8 mouse cellular contexts compared by ENCODE assay signal in genomic region chr11:68384592-68385020, GRCm38 (mm10). TPM values are rescaled to one million over a fixed set of nuclear protein-coding genes. Genes with fewer than 3 reads are reported as not detected.
DNase-seq lines count a peak whose midpoint lies in the region; ATAC-seq and TF ChIP-seq lines count a peak whose summit lies in the region.

No protein-coding gene starts in this region.

- no peak for ATAC-seq in embryonic facial prominence, embryonic 14.5 days (ENCODE audit: low read depth)
- ATAC-seq in hindbrain, postnatal 0 days, result peak; percentile 8; the same call in 1 of the 2 replicates

- H3K79me2 ChIP-seq in liver, adult 2 months (ENCODE audit: control insufficient read depth, insufficient read depth, low read length), result no peaks in the 10 kb centered on the region

- H3K4me3 ChIP-seq in liver, adult 2 months (ENCODE audit: insufficient read depth, low read depth, low read length), result peak overlapping the region; percentile 69
- H3K4me3 ChIP-seq in embryonic facial prominence, embryonic 14.5 days (ENCODE audit: low read depth, low read length), result peak overlapping the region; percentile 71
- H3K4me3 ChIP-seq in hindbrain, postnatal 0 days (ENCODE audit: low read length), result peak overlapping the region; percentile 63

- H3K36me3 ChIP-seq in liver, adult 2 months (ENCODE audit: control insufficient read depth, insufficient read depth, low read length), result no peaks in the 10 kb centered on the region
- no peaks in the 10 kb centered on the region for H3K36me3 ChIP-seq in embryonic facial prominence, embryonic 14.5 days (ENCODE audit: control insufficient read depth, insufficient read depth, low read length)
- no peaks in the 10 kb centered on the region for H3K36me3 ChIP-seq in hindbrain, postnatal 0 days (ENCODE audit: insufficient read depth, low read length)

- no peak overlapping the region for H3K27ac ChIP-seq in liver, adult 2 months (replicated peaks; ENCODE audit: insufficient read depth, low read depth, low read length)
- no peak overlapping the region for H3K27ac ChIP-seq in embryonic facial prominence, embryonic 14.5 days (replicated peaks; ENCODE audit: low read depth, low read length)
- no peak overlapping the region for H3K27ac ChIP-seq in hindbrain, postnatal 0 days

- WGBS in liver, adult 2 months, result 5% methylated on average over 27 of the region's 27 CpGs
- WGBS in embryonic facial prominence, embryonic 14.5 days, result under 1% methylated on average over 17 of the region's 27 CpGs
- WGBS in hindbrain, postnatal 0 days, result under 1% methylated on average over 27 of the region's 27 CpGs

- peak overlapping the region; percentile 45 for H3K9ac ChIP-seq in liver, adult 2 months (ENCODE audit: low read depth, low read length)
- peak overlapping the region; percentile 70 for H3K9ac ChIP-seq in embryonic facial prominence, embryonic 14.5 days (ENCODE audit: low read depth, low read length)
- H3K9ac ChIP-seq in hindbrain, postnatal 0 days (replicated peaks; ENCODE audit: low read length), result peak overlapping the region; percentile 56

- TF ChIP-seq POLR2A in liver, adult 2 months (IDR thresholded peaks at IDR 0.05; ENCODE audit: extremely low read depth, insufficient read depth, low read length), result no peak

- H3K27me3 ChIP-seq in liver, adult 2 months (ENCODE audit: control insufficient read depth, insufficient read depth, low read length), result peaks cover 29% of the 10 kb centered on the region
- H3K27me3 ChIP-seq in embryonic facial prominence, embryonic 14.5 days (replicated peaks; ENCODE audit: control insufficient read depth, insufficient read depth, low read length), result peaks cover 78% of the 10 kb centered on the region
- H3K27me3 ChIP-seq in hindbrain, postnatal 0 days (ENCODE audit: insufficient read depth, low read length), result peaks cover 14% of the 10 kb centered on the region; the same call in 1 of the 2 replicates

- TF ChIP-seq CTCF in liver, adult 2 months (IDR thresholded peaks at IDR 0.05; ENCODE audit: low read depth, low read length), result no peak
- no peak for TF ChIP-seq CTCF in hindbrain, postnatal 0 days (IDR thresholded peaks at IDR 0.05; ENCODE audit: low read depth)

- peak overlapping the region; percentile 93 for H3K4me2 ChIP-seq in embryonic facial prominence, embryonic 14.5 days (ENCODE audit: low read depth, low read length)
- peak overlapping the region; percentile 78 for H3K4me2 ChIP-seq in hindbrain, postnatal 0 days (ENCODE audit: low read depth, low read length)

- DNase-seq in liver, adult 2 months (ENCODE audit: extremely low read depth, low read depth, low spot score), result no peak
- DNase-seq in liver, result no peak
- peak; percentile 14 for DNase-seq in embryonic facial prominence, embryonic 14.5 days (ENCODE audit: low spot score)
- peak; percentile 44 for DNase-seq in hindbrain, postnatal 0 days (ENCODE audit: low spot score)
- peak; percentile 63 for DNase-seq in neural tube, embryonic 10.5 days (ENCODE audit: extremely low spot score, low spot score)
- DNase-seq in layer of hippocampus, adult 8-10 months (ENCODE audit: low spot score in 2 of 2), result no peak
- no peak for DNase-seq in left cerebral cortex, adult 18-20 months (ENCODE audit: low spot score in 2 of 2)
- DNase-seq in right cerebral cortex, adult 2 months (ENCODE audit: low spot score in 2 of 2), result no peak

- H3K9me3 ChIP-seq in embryonic facial prominence, embryonic 14.5 days (ENCODE audit: control insufficient read depth, low read length), result no peaks in the 10 kb centered on the region
- no peaks in the 10 kb centered on the region for H3K9me3 ChIP-seq in hindbrain, postnatal 0 days (ENCODE audit: low read length)

- H3K4me1 ChIP-seq in liver, adult 2 months (ENCODE audit: control insufficient read depth, insufficient read depth, low read length), result no peaks in the 10 kb centered on the region
- H3K4me1 ChIP-seq in embryonic facial prominence, embryonic 14.5 days (ENCODE audit: control insufficient read depth, insufficient read depth, low read length), result peaks cover 14% of the 10 kb centered on the region
- H3K4me1 ChIP-seq in hindbrain, postnatal 0 days (ENCODE audit: insufficient read depth, low read length), result peaks cover 9% of the 10 kb centered on the region

RNA-seq across cellular contexts. Expression of gene Ntn1, which starts 16.0 kb away (rescaled TPM):
- 4.9 and 7.2 TPM in 2 replicates for total RNA-seq in liver, adult 2 months (2014; rRNA removed)
- 5.5 and 7.8 TPM in 2 replicates for polyA plus RNA-seq in liver, adult 2 months (2012; rRNA removed)
- 4.6 and 6.3 TPM in 2 replicates for polyA plus RNA-seq in embryonic facial prominence, embryonic 14.5 days (2014; fragmentation: Nextera tagmentation; extraction: Ambion mirVana)
- 81.7 and 101 TPM in 2 replicates for total RNA-seq in hindbrain, postnatal 0 days (2014; rRNA removed)
- 13.8 and 14.3 TPM in 2 replicates for polyA plus RNA-seq in hindbrain, postnatal 0 days (2015; fragmentation: Nextera tagmentation; extraction: Ambion mirVana)
- total RNA-seq in layer of hippocampus, adult 8-10 months (2022), result 1 to 10 TPM; 6.0 to 7.3 (median 7.0) TPM
- 1 to 10 TPM; 6.2 to 7.6 TPM for total RNA-seq in left cerebral cortex, adult 18-20 months (2021)

RNA-seq across cellular contexts. Expression of gene Pik3r5, which starts 47.3 kb away (rescaled TPM):
- 0.28 and 1.2 TPM in 2 replicates for total RNA-seq in liver, adult 2 months (2014; rRNA removed)
- polyA plus RNA-seq in liver, adult 2 months (2012; rRNA removed), result 0.29 and 0.77 TPM in 2 replicates
- polyA plus RNA-seq in embryonic facial prominence, embryonic 14.5 days (2014; fragmentation: Nextera tagmentation; extraction: Ambion mirVana), result 0.48 and 1.1 TPM in 2 replicates
- 1.4 and 2.5 TPM in 2 replicates for total RNA-seq in hindbrain, postnatal 0 days (2014; rRNA removed)
- 0.34 and 0.65 TPM in 2 replicates for polyA plus RNA-seq in hindbrain, postnatal 0 days (2015; fragmentation: Nextera tagmentation; extraction: Ambion mirVana)
- total RNA-seq in layer of hippocampus, adult 8-10 months (2022), result 1 to 10 TPM; 1.7 to 6.8 (median 3.3) TPM
- total RNA-seq in left cerebral cortex, adult 18-20 months (2021), result 1 to 10 TPM; 2.7 to 2.8 TPM

Comparison
In these comparisons a context has a peak if more than half of its experiments do, and no peak if none do; other contexts are left out.
1. DNase-seq: peak in embryonic facial prominence, embryonic 14.5 days (single experiment), hindbrain, postnatal 0 days (single experiment) and neural tube, embryonic 10.5 days (single experiment); none in liver, adult 2 months (single experiment), liver (single experiment), layer of hippocampus, adult 8-10 months (0 of 2), left cerebral cortex, adult 18-20 months (0 of 2) and right cerebral cortex, adult 2 months (0 of 2).
2. Peak in every context shown above with its lines, with median percentiles within 50 percentile points of each other: H3K4me3 ChIP-seq and H3K9ac ChIP-seq.